8 mouse cellular contexts compared by ENCODE assay signal in the genomic region with DNA sequence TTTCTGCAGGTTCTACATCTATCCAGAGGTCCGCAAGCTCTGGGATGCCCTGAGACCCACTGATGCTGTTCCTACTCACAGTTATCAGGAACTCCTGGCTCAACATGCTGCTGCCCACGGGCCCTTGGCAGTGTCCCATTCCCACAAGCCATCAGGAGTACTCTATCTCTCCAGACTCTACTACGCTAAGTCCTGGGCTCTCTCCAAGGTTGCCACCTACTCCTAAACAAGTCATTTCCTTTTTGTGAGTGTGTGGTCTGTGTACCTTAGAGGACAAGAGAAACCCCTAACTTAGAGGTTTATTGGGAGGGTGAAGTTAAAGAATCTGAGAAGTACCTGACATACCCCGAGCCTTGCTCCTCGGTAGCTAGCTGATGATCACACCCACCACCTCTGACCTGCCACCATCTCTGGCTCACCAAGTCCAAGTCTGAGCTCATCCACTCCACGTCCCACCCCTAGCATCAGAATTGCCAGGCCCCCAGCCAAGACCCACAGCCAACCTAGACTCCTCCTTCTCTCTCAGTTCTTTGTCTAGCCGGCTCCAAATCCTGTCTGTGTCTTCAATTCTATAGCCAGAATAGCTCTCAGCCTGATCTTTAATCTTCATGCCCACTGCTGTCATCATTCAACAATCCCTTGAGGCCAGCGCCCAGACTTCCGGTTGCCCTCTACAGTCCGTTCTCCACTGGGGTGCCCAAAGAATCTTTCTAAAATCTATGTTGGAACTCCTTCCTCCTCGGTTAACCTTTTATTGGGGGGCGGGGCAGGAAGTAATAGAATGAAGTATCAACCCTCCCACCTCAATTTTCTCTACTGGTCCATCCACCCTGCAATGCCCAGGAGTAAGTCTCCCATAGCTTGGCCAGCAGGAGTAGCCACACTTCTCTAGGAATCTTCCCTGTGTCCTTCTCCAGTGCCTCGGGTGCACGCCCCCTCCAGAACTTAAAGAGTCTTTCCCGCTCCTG. TPM values are rescaled to one million over a fixed set of nuclear protein-coding genes. Genes with fewer than 3 reads are reported as not detected.
DNase-seq lines count a peak whose midpoint lies in the region; TF ChIP-seq lines count a peak whose summit lies in the region.

No protein-coding gene starts in this region.

- TF ChIP-seq POLR2A in bone marrow macrophage, adult 2 months (IDR thresholded peaks at IDR 0.05; ENCODE audit: borderline replicate concordance, low read depth, low read length) = no peak

- no peaks in the 10 kb centered on the region for H3K9me3 ChIP-seq in hindbrain, embryonic 10.5 days

- H3K36me3 ChIP-seq in hindbrain, embryonic 10.5 days = peaks cover 36% of the 10 kb centered on the region

- DNase-seq in left cerebral cortex, postnatal 4 days = peak; percentile 69
- no peak for DNase-seq in left cerebral cortex, adult 9 months (ENCODE audit: low spot score in 2 of 2)
- DNase-seq in hindbrain, embryonic 10.5 days (ENCODE audit: low spot score) = no peak
- peak; percentile 66 to 77 for DNase-seq in lung, postnatal 4 days
- no peak for DNase-seq in embryo, embryonic 9.5 days (ENCODE audit: extremely low spot score)
- no peak for DNase-seq in cerebellum, adult 9-10 months
- DNase-seq in adrenal gland, postnatal 10 days = no peak

- peak overlapping the region; percentile 66 for H3K4me3 ChIP-seq in bone marrow macrophage, adult 2 months (ENCODE audit: insufficient read depth, low read length)
- H3K4me3 ChIP-seq in hindbrain, embryonic 10.5 days = peak overlapping the region; percentile 90

- H3K27ac ChIP-seq in bone marrow macrophage, adult 2 months (ENCODE audit: insufficient read depth, low read depth, low read length) = no peak overlapping the region
- peak overlapping the region; percentile 96 for H3K27ac ChIP-seq in hindbrain, embryonic 10.5 days

- WGBS in hindbrain, embryonic 10.5 days = 42% methylated on average over 15 of the region's 15 CpGs

- peaks cover 18% of the 10 kb centered on the region for H3K4me1 ChIP-seq in bone marrow macrophage, adult 2 months (ENCODE audit: control insufficient read depth, insufficient read depth, low read length)
- peaks cover 84% of the 10 kb centered on the region for H3K4me1 ChIP-seq in hindbrain, embryonic 10.5 days (replicated peaks)

- no peak for TF ChIP-seq CTCF in bone marrow macrophage, adult 2 months (IDR thresholded peaks at IDR 0.05; ENCODE audit: low read depth, low read length)

- intact Hi-C loops in left cerebral cortex, postnatal 4 days (cut with DNase I) = no loop called here

- H3K27me3 ChIP-seq in hindbrain, embryonic 10.5 days (ENCODE audit: insufficient read depth, poor library complexity, severe bottlenecking) = no peaks in the 10 kb centered on the region

RNA-seq across cellular contexts. Expression of a gene that starts 0.7 kb away (rescaled TPM):
- total RNA-seq in left cerebral cortex, postnatal 4 days (2021) = 100 to 1,000 TPM; 173 to 176 TPM
- polyA plus RNA-seq in bone marrow macrophage, adult 2 months (2012; ENCODE audit: insufficient read depth, insufficient read length, missing spikeins) = not detected in 2 replicates
- polyA plus RNA-seq in hindbrain, embryonic 10.5 days (2016; fragmentation: Nextera tagmentation; extraction: Ambion mirVana) = 38.8 and 71.5 TPM in 2 replicates
- 10 to 100 TPM in 1 of 2 experiments, 1 to 10 TPM in 1; 7.3 to 11.0 TPM for total RNA-seq in adrenal gland, postnatal 10 days (2021)

RNA-seq across cellular contexts. Expression of a gene that starts 18.1 kb away (rescaled TPM):
- total RNA-seq in left cerebral cortex, postnatal 4 days (2021) = 100 to 1,000 TPM; 273 to 276 TPM
- 166 and 176 TPM in 2 replicates for polyA plus RNA-seq in bone marrow macrophage, adult 2 months (2012; ENCODE audit: insufficient read depth, insufficient read length, missing spikeins)
- polyA plus RNA-seq in hindbrain, embryonic 10.5 days (2016; fragmentation: Nextera tagmentation; extraction: Ambion mirVana) = 10.4 and 11.8 TPM in 2 replicates
- total RNA-seq in adrenal gland, postnatal 10 days (2021) = 10 to 100 TPM; 83.3 to 96.2 TPM

RNA-seq across cellular contexts. Expression of a gene that starts 32.2 kb away (rescaled TPM):
- 10 to 100 TPM; 21.4 to 22.2 TPM for total RNA-seq in left cerebral cortex, postnatal 4 days (2021)
- 23.4 and 24.5 TPM in 2 replicates for polyA plus RNA-seq in bone marrow macrophage, adult 2 months (2012; ENCODE audit: insufficient read depth, insufficient read length, missing spikeins)
- polyA plus RNA-seq in hindbrain, embryonic 10.5 days (2016; fragmentation: Nextera tagmentation; extraction: Ambion mirVana) = 10.7 and 15.2 TPM in 2 replicates
- 100 to 1,000 TPM; 144 to 199 TPM for total RNA-seq in adrenal gland, postnatal 10 days (2021)

RNA-seq across cellular contexts. Expression of a gene that starts 32.8 kb away (rescaled TPM):
- not detected for total RNA-seq in left cerebral cortex, postnatal 4 days (2021)
- not detected in 2 replicates for polyA plus RNA-seq in bone marrow macrophage, adult 2 months (2012; ENCODE audit: insufficient read depth, insufficient read length, missing spikeins)
- 0.10 TPM in 1 of 2 replicates, not detected in the other for polyA plus RNA-seq in hindbrain, embryonic 10.5 days (2016; fragmentation: Nextera tagmentation; extraction: Ambion mirVana)
- total RNA-seq in adrenal gland, postnatal 10 days (2021) = 10 to 100 TPM in 1 of 2 experiments, 1 to 10 TPM in 1; 4.5 to 16.8 TPM

RNA-seq across cellular contexts. Expression of a gene that starts 41.6 kb away (rescaled TPM):
- under 1 TPM in 1 of 2 experiments, not detected in 1; 0.46 TPM for total RNA-seq in left cerebral cortex, postnatal 4 days (2021)
- not detected in 2 replicates for polyA plus RNA-seq in bone marrow macrophage, adult 2 months (2012; ENCODE audit: insufficient read depth, insufficient read length, missing spikeins)
- polyA plus RNA-seq in hindbrain, embryonic 10.5 days (2016; fragmentation: Nextera tagmentation; extraction: Ambion mirVana) = not detected in 2 replicates
- not detected for total RNA-seq in adrenal gland, postnatal 10 days (2021)

Comparison
In these comparisons a context has a peak if more than half of its experiments do, and no peak if none do; other contexts are left out.
1. DNase-seq: peak in left cerebral cortex, postnatal 4 days (single experiment) and lung, postnatal 4 days (2 of 2); none in left cerebral cortex, adult 9 months (0 of 2), hindbrain, embryonic 10.5 days (single experiment), embryo, embryonic 9.5 days (single experiment), cerebellum, adult 9-10 months (single experiment) and adrenal gland, postnatal 10 days (single experiment).
2. RNA of a gene that starts 0.7 kb away (total RNA-seq): 173 to 176 TPM in left cerebral cortex, postnatal 4 days; 7.3 to 11.0 TPM in adrenal gland, postnatal 10 days; every median in the first group is over 10 times any median in the second.
3. RNA of a gene that starts 32.2 kb away (total RNA-seq): 144 to 199 TPM in adrenal gland, postnatal 10 days; 21.4 to 22.2 TPM in left cerebral cortex, postnatal 4 days; every median in the first group is over 4 times any median in the second.